23 mouse cellular contexts compared by ENCODE assay signal in the genomic region with DNA sequence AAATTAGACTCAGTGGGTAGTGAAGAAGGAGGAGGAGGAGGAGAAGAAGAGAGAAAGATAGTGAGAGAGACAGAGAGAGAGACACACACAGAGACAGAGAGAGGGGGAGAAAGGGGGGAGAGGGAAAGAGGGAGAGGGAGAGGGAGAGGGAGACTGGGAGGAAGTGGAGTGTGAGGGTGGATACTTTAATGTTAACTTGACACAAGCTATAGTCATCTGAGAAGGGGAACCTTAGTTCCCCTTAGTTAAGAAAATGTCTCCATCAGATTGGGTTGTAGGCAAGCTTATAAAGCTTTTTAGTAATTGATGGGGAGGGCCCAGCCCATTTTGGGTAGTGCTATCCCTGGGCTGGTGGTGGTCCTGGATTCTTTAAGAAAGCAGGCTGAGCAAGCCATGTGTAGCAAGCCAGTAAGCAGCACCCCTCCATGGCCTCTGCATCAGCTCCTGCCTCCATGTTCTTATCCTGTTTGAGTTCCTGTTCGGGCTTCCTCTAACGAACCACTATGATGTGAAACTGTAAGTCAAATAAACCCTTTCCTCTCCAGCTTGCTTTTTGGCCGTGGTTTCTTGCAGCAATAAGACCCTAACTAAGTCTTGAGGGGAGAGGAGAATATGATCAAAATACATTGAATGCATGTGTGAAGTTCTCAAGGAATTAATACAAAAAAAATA. TPM values are rescaled to one million over a fixed set of nuclear protein-coding genes. Genes with fewer than 3 reads are reported as not detected.
DNase-seq lines count a peak whose midpoint lies in the region; ATAC-seq and TF ChIP-seq lines count a peak whose summit lies in the region.
"Had no signal": no experiment of that assay in that cellular context is flagged by ENCODE, and none has a peak within 500 bp of the region (broad histone marks: within the 10 kb centered on the region; RNA-seq: fewer than 3 reads in every experiment).

No protein-coding gene starts in this region.

- H3K27ac ChIP-seq in liver, embryonic 12.5 days = 0 out of 2 replicates have a peak overlapping the region, but pooled peaks have one; percentile 5
- H3K27ac ChIP-seq in liver, embryonic 11.5 days (ENCODE audit: low read depth, low read length) = no peak overlapping the region
- H3K27ac ChIP-seq in MEL (ENCODE audit: control insufficient read depth, low read depth, low read length) = peak overlapping the region; percentile 83
- peak overlapping the region; percentile 55 for H3K27ac ChIP-seq in liver, embryonic 15.5 days (replicated peaks)
- no peak overlapping the region for H3K27ac ChIP-seq in forebrain, embryonic 15.5 days (replicated peaks)
- H3K27ac ChIP-seq: forebrain, embryonic 10.5 days; hindbrain, embryonic 14.5 days; intestine, embryonic 15.5 days; kidney, embryonic 15.5 days; liver, embryonic 13.5 days; midbrain, embryonic 12.5 days had no signal

- H3K36me3 ChIP-seq in liver, embryonic 12.5 days = no peaks in the 10 kb centered on the region
- no peaks in the 10 kb centered on the region for H3K36me3 ChIP-seq in liver, embryonic 11.5 days (ENCODE audit: control insufficient read depth, insufficient read depth, low read length)
- H3K36me3 ChIP-seq in MEL (ENCODE audit: control insufficient read depth in 1 of 2, insufficient read depth in 2 of 2, low read length in 2 of 2) = peaks cover 0 to 9% of the 10 kb centered on the region in 2 experiments; a peak in 2 of 4 replicates
- no peaks in the 10 kb centered on the region for H3K36me3 ChIP-seq in liver, embryonic 15.5 days (replicated peaks)
- no peaks in the 10 kb centered on the region for H3K36me3 ChIP-seq in forebrain, embryonic 15.5 days
- H3K36me3 ChIP-seq: forebrain, embryonic 10.5 days; intestine, embryonic 15.5 days; kidney, embryonic 15.5 days; liver, embryonic 13.5 days; midbrain, embryonic 12.5 days had no signal

- DNase-seq in liver, embryonic 11.5 days (ENCODE audit: low spot score) = no peak
- peak; percentile 82 for DNase-seq in MEL (ENCODE audit: low read depth, low spot score)
- peak; percentile 33 for DNase-seq in naive thymus-derived CD4-positive, alpha-beta T cell, adult 2 months (ENCODE audit: low read depth)
- DNase-seq: cerebellum, adult 8-10 months; gastrocnemius, postnatal 10 days; liver, embryonic 13.5 days; right cerebral cortex, postnatal 14 days had no signal

- peak in 1 of 2 experiments; percentile 71; a peak in 2 of 4 replicates for TF ChIP-seq POLR2A in MEL (IDR thresholded peaks at IDR 0.05; ENCODE audit: control insufficient read depth in 1 of 2, insufficient read depth in 1 of 2, low read depth in 1 of 2, low read length in 2 of 2, poor library complexity in 1 of 2)

- H3K4me1 ChIP-seq in liver, embryonic 12.5 days = no peaks in the 10 kb centered on the region
- no peaks in the 10 kb centered on the region; the same call in 1 of the 2 replicates for H3K4me1 ChIP-seq in liver, embryonic 11.5 days (replicated peaks; ENCODE audit: control insufficient read depth, insufficient read depth, low read length)
- H3K4me1 ChIP-seq in MEL (ENCODE audit: control insufficient read depth in 1 of 2, insufficient read depth in 2 of 2, low read length in 2 of 2) = peaks cover 9 to 29% of the 10 kb centered on the region in 2 experiments
- no peaks in the 10 kb centered on the region; the same call in 1 of the 2 replicates for H3K4me1 ChIP-seq in liver, embryonic 15.5 days (replicated peaks)
- H3K4me1 ChIP-seq in forebrain, embryonic 15.5 days = no peaks in the 10 kb centered on the region
- H3K4me1 ChIP-seq: forebrain, embryonic 10.5 days; intestine, embryonic 15.5 days; kidney, embryonic 15.5 days; liver, embryonic 13.5 days; midbrain, embryonic 12.5 days had no signal

- H3K4me3 ChIP-seq in liver, embryonic 12.5 days = no peak overlapping the region
- H3K4me3 ChIP-seq in liver, embryonic 11.5 days (ENCODE audit: low read depth, low read length) = no peak overlapping the region
- peak overlapping the region; percentile 6 to 45 for H3K4me3 ChIP-seq in MEL (ENCODE audit: control insufficient read depth in 1 of 2, insufficient read depth in 1 of 2, low read depth in 2 of 2, low read length in 2 of 2)
- H3K4me3 ChIP-seq in liver, embryonic 15.5 days (replicated peaks) = no peak overlapping the region
- no peak overlapping the region for H3K4me3 ChIP-seq in forebrain, embryonic 15.5 days
- H3K4me3 ChIP-seq: forebrain, embryonic 10.5 days; intestine, embryonic 15.5 days; kidney, embryonic 15.5 days; liver, embryonic 13.5 days; midbrain, embryonic 12.5 days had no signal

- no peak overlapping the region for H3K9ac ChIP-seq in liver, embryonic 12.5 days
- no peak overlapping the region for H3K9ac ChIP-seq in liver, embryonic 11.5 days (ENCODE audit: low read depth, low read length)
- H3K9ac ChIP-seq in MEL (ENCODE audit: control insufficient read depth, low read depth, low read length, poor library complexity, severe bottlenecking) = peak overlapping the region; percentile 26
- no peak overlapping the region for H3K9ac ChIP-seq in liver, embryonic 15.5 days
- no peak overlapping the region for H3K9ac ChIP-seq in forebrain, embryonic 15.5 days (replicated peaks)
- H3K9ac ChIP-seq: hindbrain, embryonic 14.5 days; intestine, embryonic 15.5 days; kidney, embryonic 15.5 days; liver, embryonic 13.5 days; midbrain, embryonic 12.5 days had no signal

- no peaks in the 10 kb centered on the region for H3K9me3 ChIP-seq in liver, embryonic 12.5 days (replicated peaks)
- no peaks in the 10 kb centered on the region for H3K9me3 ChIP-seq in liver, embryonic 11.5 days (ENCODE audit: control insufficient read depth, low read length)
- no peaks in the 10 kb centered on the region for H3K9me3 ChIP-seq in MEL (replicated peaks; ENCODE audit: insufficient read depth, low read length)
- H3K9me3 ChIP-seq in liver, embryonic 15.5 days (replicated peaks) = no peaks in the 10 kb centered on the region
- H3K9me3 ChIP-seq in forebrain, embryonic 15.5 days = no peaks in the 10 kb centered on the region
- H3K9me3 ChIP-seq: forebrain, embryonic 10.5 days; intestine, embryonic 15.5 days; kidney, embryonic 15.5 days; liver, embryonic 13.5 days; midbrain, embryonic 12.5 days had no signal

- ATAC-seq in liver, embryonic 12.5 days = no peak
- ATAC-seq in liver, embryonic 11.5 days (replicated peaks; ENCODE audit: low FRiP score) = no peak
- ATAC-seq in liver, embryonic 15.5 days (ENCODE audit: insufficient read depth) = no peak
- no peak for ATAC-seq in forebrain, embryonic 15.5 days (replicated peaks)
- ATAC-seq in erythroid progenitor cell, adult 5-6 weeks (replicated peaks; ENCODE audit: low FRiP score, poor library complexity, severe bottlenecking) = no peak
- ATAC-seq: intestine, embryonic 15.5 days had no signal

- no peaks in the 10 kb centered on the region for H3K79me2 ChIP-seq in MEL (ENCODE audit: control insufficient read depth, insufficient read depth, low read length, poor library complexity)

- no peak for TF ChIP-seq CTCF in MEL (IDR thresholded peaks at IDR 0.05 in 2 of 3, conservative IDR thresholded peaks at IDR 0.05 in 1 of 3; ENCODE audit: control insufficient read depth in 1 of 3, insufficient read depth in 1 of 3, low read depth in 2 of 3, low read length in 3 of 3, poor library complexity in 1 of 3, severe bottlenecking in 1 of 3)

- 11% methylated on average over 3 of the region's 3 CpGs for WGBS in liver, embryonic 12.5 days (ENCODE audit: insufficient replicate concordance)
- WGBS in liver, embryonic 11.5 days = 21% methylated on average over 3 of the region's 3 CpGs
- WGBS in liver, embryonic 15.5 days (ENCODE audit: insufficient replicate concordance) = 7% methylated on average over 3 of the region's 3 CpGs
- 59% methylated on average over 3 of the region's 3 CpGs for WGBS in forebrain, embryonic 15.5 days

- peak; percentile 36 to 48; a peak in 2 of 4 replicates for TF ChIP-seq EP300 in MEL (IDR thresholded peaks at IDR 0.05; ENCODE audit: low read depth in 1 of 2, low read length in 2 of 2)

- H3K4me2 ChIP-seq in liver, embryonic 12.5 days = no peak overlapping the region
- no peak overlapping the region for H3K4me2 ChIP-seq in liver, embryonic 11.5 days
- H3K4me2 ChIP-seq in liver, embryonic 15.5 days = no peak overlapping the region
- no peak overlapping the region for H3K4me2 ChIP-seq in forebrain, embryonic 15.5 days (replicated peaks)
- H3K4me2 ChIP-seq: hindbrain, embryonic 14.5 days; intestine, embryonic 15.5 days; kidney, embryonic 15.5 days; liver, embryonic 13.5 days; midbrain, embryonic 12.5 days had no signal

- no peak for TF ChIP-seq RAD21 in MEL (IDR thresholded peaks at IDR 0.05; ENCODE audit: low read depth, low read length)

- H3K27me3 ChIP-seq in liver, embryonic 12.5 days (replicated peaks) = no peaks in the 10 kb centered on the region
- H3K27me3 ChIP-seq in liver, embryonic 11.5 days (replicated peaks; ENCODE audit: control insufficient read depth, insufficient read depth, low read length) = no peaks in the 10 kb centered on the region
- no peaks in the 10 kb centered on the region for H3K27me3 ChIP-seq in MEL (ENCODE audit: control insufficient read depth in 1 of 2, insufficient read depth in 2 of 2, low read length in 2 of 2)
- H3K27me3 ChIP-seq in liver, embryonic 15.5 days = no peaks in the 10 kb centered on the region
- no peaks in the 10 kb centered on the region for H3K27me3 ChIP-seq in forebrain, embryonic 15.5 days
- H3K27me3 ChIP-seq: intestine, embryonic 15.5 days; kidney, embryonic 15.5 days; liver, embryonic 13.5 days; midbrain, embryonic 12.5 days had no signal

RNA-seq across cellular contexts. Expression of a gene that starts 3.0 kb away (rescaled TPM):
- not detected in 2 replicates for polyA plus RNA-seq in liver, embryonic 12.5 days (2016; fragmentation: Nextera tagmentation; extraction: Ambion mirVana)
- polyA plus RNA-seq in liver, embryonic 11.5 days (2014; fragmentation: Nextera tagmentation; extraction: Ambion mirVana) = not detected in 2 replicates
- total RNA-seq in MEL (2012; rRNA removed) = 0.12 and 0.13 TPM in 2 replicates
- under 1 TPM in 1 of 2 experiments, not detected in 1; 0.15 TPM for polyA plus RNA-seq in MEL (2012; ENCODE audit: insufficient read depth in 1 of 2, insufficient read length in 2 of 2, low read depth in 1 of 2, low replicate concordance in 2 of 2, missing spikeins in 1 of 2)
- not detected in 2 replicates for polyA plus RNA-seq in liver, embryonic 15.5 days (2015; fragmentation: Nextera tagmentation; extraction: Ambion mirVana)
- polyA plus RNA-seq in forebrain, embryonic 15.5 days (2015; fragmentation: Nextera tagmentation; extraction: Ambion mirVana) = not detected in 2 replicates
- total RNA-seq in erythroid progenitor cell, adult 5-6 weeks (2015; ENCODE audit: low replicate concordance) = not detected in 2 replicates
- total RNA-seq in erythroid progenitor cell, adult 5-6 weeks (2017; ENCODE audit: low replicate concordance) = not detected in 2 replicates
- total RNA-seq: adrenal gland, adult 18-20 months; ES-E14; gastrocnemius, postnatal 10 days; heart, adult 8-10 months; left cerebral cortex, postnatal 36 days had no signal
- polyA plus RNA-seq: brain, embryonic 14.5 days; embryonic facial prominence, embryonic 14.5 days; forebrain, embryonic 10.5 days; heart, postnatal 0 days; hindbrain, embryonic 14.5 days; intestine, embryonic 15.5 days; kidney, embryonic 15.5 days; liver, embryonic 13.5 days; midbrain, embryonic 12.5 days had no signal

RNA-seq across cellular contexts. Expression of a gene that starts 30.3 kb away (rescaled TPM):
- 6.3 and 6.9 TPM in 2 replicates for polyA plus RNA-seq in liver, embryonic 12.5 days (2016; fragmentation: Nextera tagmentation; extraction: Ambion mirVana)
- polyA plus RNA-seq in liver, embryonic 11.5 days (2014; fragmentation: Nextera tagmentation; extraction: Ambion mirVana) = 5.5 and 5.8 TPM in 2 replicates
- total RNA-seq in MEL (2012; rRNA removed) = not detected in 2 replicates
- polyA plus RNA-seq in MEL (2012; ENCODE audit: insufficient read depth in 1 of 2, insufficient read length in 2 of 2, low read depth in 1 of 2, low replicate concordance in 2 of 2, missing spikeins in 1 of 2) = not detected
- 27.3 and 33.2 TPM in 2 replicates for polyA plus RNA-seq in liver, embryonic 15.5 days (2015; fragmentation: Nextera tagmentation; extraction: Ambion mirVana)
- 0.08 TPM in 1 of 2 replicates, not detected in the other for polyA plus RNA-seq in forebrain, embryonic 15.5 days (2015; fragmentation: Nextera tagmentation; extraction: Ambion mirVana)
- not detected in 2 replicates for total RNA-seq in erythroid progenitor cell, adult 5-6 weeks (2015; ENCODE audit: low replicate concordance)
- not detected in 2 replicates for total RNA-seq in erythroid progenitor cell, adult 5-6 weeks (2017; ENCODE audit: low replicate concordance)
- polyA plus RNA-seq: midbrain, embryonic 12.5 days had no signal

RNA-seq across cellular contexts. Expression of a gene that starts 49.6 kb away (rescaled TPM):
- polyA plus RNA-seq in liver, embryonic 12.5 days (2016; fragmentation: Nextera tagmentation; extraction: Ambion mirVana) = 1.5 and 1.6 TPM in 2 replicates
- 2.0 and 2.9 TPM in 2 replicates for polyA plus RNA-seq in liver, embryonic 11.5 days (2014; fragmentation: Nextera tagmentation; extraction: Ambion mirVana)
- total RNA-seq in MEL (2012; rRNA removed) = 2.8 and 3.1 TPM in 2 replicates
- polyA plus RNA-seq in MEL (2012; ENCODE audit: insufficient read depth in 1 of 2, insufficient read length in 2 of 2, low read depth in 1 of 2, low replicate concordance in 2 of 2, missing spikeins in 1 of 2) = 1 to 10 TPM in 1 of 2 experiments, not detected in 1; 5.2 TPM
- 1.8 and 2.6 TPM in 2 replicates for polyA plus RNA-seq in liver, embryonic 15.5 days (2015; fragmentation: Nextera tagmentation; extraction: Ambion mirVana)
- 2.6 and 3.0 TPM in 2 replicates for polyA plus RNA-seq in forebrain, embryonic 15.5 days (2015; fragmentation: Nextera tagmentation; extraction: Ambion mirVana)
- total RNA-seq in erythroid progenitor cell, adult 5-6 weeks (2015; ENCODE audit: low replicate concordance) = 2.5 and 5.8 TPM in 2 replicates
- 1.5 and 1.8 TPM in 2 replicates for total RNA-seq in erythroid progenitor cell, adult 5-6 weeks (2017; ENCODE audit: low replicate concordance)

RNA-seq across cellular contexts. Expression of a gene that starts 56.6 kb away (rescaled TPM):
- polyA plus RNA-seq in liver, embryonic 12.5 days (2016; fragmentation: Nextera tagmentation; extraction: Ambion mirVana) = 10.7 and 11.4 TPM in 2 replicates
- 13.9 and 15.9 TPM in 2 replicates for polyA plus RNA-seq in liver, embryonic 11.5 days (2014; fragmentation: Nextera tagmentation; extraction: Ambion mirVana)
- total RNA-seq in MEL (2012; rRNA removed) = 0.19 and 0.42 TPM in 2 replicates
- polyA plus RNA-seq in MEL (2012; ENCODE audit: insufficient read depth in 1 of 2, insufficient read length in 2 of 2, low read depth in 1 of 2, low replicate concordance in 2 of 2, missing spikeins in 1 of 2) = under 1 TPM in 1 of 2 experiments, not detected in 1; 0.52 TPM
- 22.4 and 26.8 TPM in 2 replicates for polyA plus RNA-seq in liver, embryonic 15.5 days (2015; fragmentation: Nextera tagmentation; extraction: Ambion mirVana)
- polyA plus RNA-seq in forebrain, embryonic 15.5 days (2015; fragmentation: Nextera tagmentation; extraction: Ambion mirVana) = 18.7 and 18.9 TPM in 2 replicates
- 26.4 and 26.7 TPM in 2 replicates for total RNA-seq in erythroid progenitor cell, adult 5-6 weeks (2015; ENCODE audit: low replicate concordance)
- total RNA-seq in erythroid progenitor cell, adult 5-6 weeks (2017; ENCODE audit: low replicate concordance) = 10.9 and 13.8 TPM in 2 replicates

Comparison
In these comparisons a context has a peak if more than half of its experiments do, and no peak if none do; other contexts are left out.
1. H3K27ac ChIP-seq: peak in liver, embryonic 12.5 days (single experiment), MEL (single experiment) and liver, embryonic 15.5 days (single experiment); none in liver, embryonic 11.5 days (single experiment) and forebrain, embryonic 15.5 days (single experiment).
2. H3K4me3 ChIP-seq: peak in MEL (2 of 2); none in liver, embryonic 12.5 days (single experiment), liver, embryonic 11.5 days (single experiment), liver, embryonic 15.5 days (single experiment) and forebrain, embryonic 15.5 days (single experiment).